Mouse (Mus musculus): Measurements from ENCODE around the gene Recql5. TPM values are rescaled to one million over a fixed set of nuclear protein-coding genes. Genes with fewer than 3 reads are reported as not detected.

Gene Recql5
- not detected in 2 replicates for polyA plus RNA-seq (2012; ENCODE audit: insufficient read depth, insufficient read length, low replicate concordance, missing spikeins)

- Histone ChIP-seq H3K4me1 (ENCODE audit: control insufficient read depth, insufficient read depth, low read length) (peaks cover 6% of the 10 kb centered on the region), H3K27ac (ENCODE audit: insufficient read depth, low read depth, low read length) (0 out of 2 replicates have a peak within 1 kb of the TSS, but pooled peaks have one; percentile 5), H3K4me3 (ENCODE audit: insufficient read depth, low read depth, low read length) (peak within 1 kb of the TSS; percentile 89)
- TF ChIP-seq CTCF (IDR thresholded peaks at IDR 0.05; ENCODE audit: insufficient read depth, low read depth, low read length): no peak
- peak; percentile 37; the same call in 1 of the 2 replicates for TF ChIP-seq POLR2A (IDR thresholded peaks at IDR 0.05; ENCODE audit: insufficient read depth, low read depth, low read length)
- under 1% methylated on average over 28 of the region's 28 CpGs for WGBS
Measured at GRCm38 (mm10) chr11:115933108-115933746, at the start of gene Recql5, which contains the start of gene Sap30bp. Recql5 (minus strand) TSS chr11:115933477. Sap30bp (plus strand) TSS chr11:115933282.

GRCm38 (mm10) chr11:115982472-115982871 is 49.2 kb upstream of the Recql5 start:
- no peaks in the 10 kb centered on the region for H3K4me1 ChIP-seq (ENCODE audit: control insufficient read depth, insufficient read depth, low read length)
- H3K4me3 ChIP-seq (ENCODE audit: insufficient read depth, low read depth, low read length): no peak overlapping the region
- WGBS: 87% methylated on average over 15 of the region's 15 CpGs
- TF ChIP-seq CTCF (IDR thresholded peaks at IDR 0.05; ENCODE audit: insufficient read depth, low read depth, low read length) (no peak), POLR2A (IDR thresholded peaks at IDR 0.05; ENCODE audit: insufficient read depth, low read depth, low read length) (no peak)
- H3K27ac ChIP-seq (ENCODE audit: insufficient read depth, low read depth, low read length): no peak overlapping the region

- Histone ChIP-seq H3K4me3 (ENCODE audit: insufficient read depth, low read depth, low read length) (no peak overlapping the region), H3K4me1 (ENCODE audit: control insufficient read depth, insufficient read depth, low read length) (peaks cover 6% of the 10 kb centered on the region; the same call in 1 of the 2 replicates), H3K27ac (ENCODE audit: insufficient read depth, low read depth, low read length) (no peak overlapping the region)
- no peak for TF ChIP-seq CTCF (IDR thresholded peaks at IDR 0.05; ENCODE audit: insufficient read depth, low read depth, low read length)
- TF ChIP-seq POLR2A (IDR thresholded peaks at IDR 0.05; ENCODE audit: insufficient read depth, low read depth, low read length): no peak
- WGBS: 33% methylated on average over 12 of the region's 12 CpGs
Measured at GRCm38 (mm10) chr11:115975544-115975943, 42.3 kb upstream of the Recql5 start.

GRCm38 (mm10) chr11:115975083-115975420 is 41.8 kb upstream of the Recql5 start:
- 5% methylated on average over 18 of the region's 18 CpGs for WGBS
- H3K27ac ChIP-seq (ENCODE audit: insufficient read depth, low read depth, low read length): no peak overlapping the region
- TF ChIP-seq POLR2A (IDR thresholded peaks at IDR 0.05; ENCODE audit: insufficient read depth, low read depth, low read length) (no peak), CTCF (IDR thresholded peaks at IDR 0.05; ENCODE audit: insufficient read depth, low read depth, low read length) (no peak)
- H3K4me1 ChIP-seq (ENCODE audit: control insufficient read depth, insufficient read depth, low read length): peaks cover 6% of the 10 kb centered on the region; the same call in 1 of the 2 replicates
- peak overlapping the region; percentile 22 for H3K4me3 ChIP-seq (ENCODE audit: insufficient read depth, low read depth, low read length)

GRCm38 (mm10) chr11:115974309-115975082 is 41.2 kb upstream of the Recql5 start, which contains the start of gene Itgb4:
Itgb4 (plus strand) TSS chr11:115974709.
- WGBS: 13% methylated on average over 56 of the region's 58 CpGs
- no peak within 1 kb of the TSS for H3K27ac ChIP-seq (ENCODE audit: insufficient read depth, low read depth, low read length)
- peaks cover 6% of the 10 kb centered on the region; the same call in 1 of the 2 replicates for H3K4me1 ChIP-seq (ENCODE audit: control insufficient read depth, insufficient read depth, low read length)
- H3K4me3 ChIP-seq (ENCODE audit: insufficient read depth, low read depth, low read length): peak within 1 kb of the TSS; percentile 22
- TF ChIP-seq CTCF (IDR thresholded peaks at IDR 0.05; ENCODE audit: insufficient read depth, low read depth, low read length) (no peak), POLR2A (IDR thresholded peaks at IDR 0.05; ENCODE audit: insufficient read depth, low read depth, low read length) (no peak)

GRCm38 (mm10) chr11:115971016-115971415 is 37.7 kb upstream of the Recql5 start:
- WGBS: 82% methylated on average over 6 of the region's 6 CpGs

GRCm38 (mm10) chr11:115970006-115970673 is 36.9 kb upstream of the Recql5 start:
- Histone ChIP-seq H3K27ac (ENCODE audit: insufficient read depth, low read depth, low read length) (no peak overlapping the region), H3K4me1 (ENCODE audit: control insufficient read depth, insufficient read depth, low read length) (peaks cover 6% of the 10 kb centered on the region; the same call in 1 of the 2 replicates), H3K4me3 (ENCODE audit: insufficient read depth, low read depth, low read length) (no peak overlapping the region)
- 71% methylated on average over 15 of the region's 15 CpGs for WGBS
- TF ChIP-seq POLR2A (IDR thresholded peaks at IDR 0.05; ENCODE audit: insufficient read depth, low read depth, low read length) (no peak), CTCF (IDR thresholded peaks at IDR 0.05; ENCODE audit: insufficient read depth, low read depth, low read length) (no peak)

More at GRCm38 (mm10) chr11:115971016-115971415, 37.7 kb upstream of the Recql5 start:
- TF ChIP-seq POLR2A (IDR thresholded peaks at IDR 0.05; ENCODE audit: insufficient read depth, low read depth, low read length): no peak
- no peak for TF ChIP-seq CTCF (IDR thresholded peaks at IDR 0.05; ENCODE audit: insufficient read depth, low read depth, low read length)
- H3K27ac ChIP-seq (ENCODE audit: insufficient read depth, low read depth, low read length): no peak overlapping the region
- H3K4me3 ChIP-seq (ENCODE audit: insufficient read depth, low read depth, low read length): no peak overlapping the region
- peaks cover 6% of the 10 kb centered on the region; the same call in 1 of the 2 replicates for H3K4me1 ChIP-seq (ENCODE audit: control insufficient read depth, insufficient read depth, low read length)

GRCm38 (mm10) chr11:115968731-115969405 is 35.6 kb upstream of the Recql5 start:
- no peak overlapping the region for H3K27ac ChIP-seq (ENCODE audit: insufficient read depth, low read depth, low read length)
- TF ChIP-seq POLR2A (IDR thresholded peaks at IDR 0.05; ENCODE audit: insufficient read depth, low read depth, low read length) (no peak), CTCF (IDR thresholded peaks at IDR 0.05; ENCODE audit: insufficient read depth, low read depth, low read length) (no peak)
- H3K4me3 ChIP-seq (ENCODE audit: insufficient read depth, low read depth, low read length): no peak overlapping the region
- H3K4me1 ChIP-seq (ENCODE audit: control insufficient read depth, insufficient read depth, low read length): no peaks in the 10 kb centered on the region
- 73% methylated on average over 5 of the region's 5 CpGs for WGBS

Measured in olfactory bulb, adult 2 months (tissue).